8 mouse cellular contexts compared by ENCODE assay signal in the genomic region with DNA sequence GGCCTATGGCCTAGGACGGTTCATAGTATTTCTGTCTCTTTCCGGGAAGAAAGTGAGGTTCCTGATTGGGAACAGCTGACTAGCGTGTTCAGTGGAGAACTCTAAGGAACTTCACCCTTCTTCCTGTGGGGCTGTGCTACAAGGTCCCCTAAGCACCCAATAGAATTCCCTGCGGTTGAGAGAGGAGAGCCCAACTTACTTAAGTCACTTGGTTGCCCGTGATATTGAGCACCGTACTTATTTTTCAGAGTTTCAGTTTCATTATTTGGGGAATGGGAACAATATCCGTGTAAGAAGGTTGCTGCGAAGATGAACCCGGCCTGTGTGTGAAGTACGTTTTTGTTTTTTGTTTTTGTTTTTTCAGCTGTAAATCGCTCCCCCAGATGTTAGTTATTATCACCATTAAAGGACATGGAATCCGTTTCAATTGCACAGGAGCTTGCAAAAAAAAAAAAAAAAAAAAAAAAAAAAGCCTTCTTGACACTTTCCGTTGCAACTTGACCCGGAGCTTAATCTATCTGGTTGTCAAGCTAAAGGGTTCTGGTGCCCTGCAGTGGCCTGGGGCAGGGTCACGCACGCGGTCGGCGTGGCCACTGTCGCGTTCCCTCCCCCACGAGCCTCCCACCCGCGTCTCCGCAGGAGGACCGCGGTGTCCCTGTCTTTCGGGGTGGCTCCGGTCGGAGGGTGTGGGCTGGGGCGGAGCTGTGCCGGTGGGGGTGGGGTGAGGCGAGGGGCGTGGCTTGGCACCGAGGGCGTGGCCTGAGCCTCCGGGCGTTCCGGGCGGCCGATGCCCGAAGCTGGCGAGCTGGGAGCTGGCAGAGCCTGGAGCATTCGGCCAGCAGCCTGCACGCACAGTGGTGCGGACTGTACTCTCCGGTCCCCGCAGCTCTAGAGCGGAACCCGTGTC. TPM values are rescaled to one million over a fixed set of nuclear protein-coding genes. Genes with fewer than 3 reads are reported as not detected.
DNase-seq lines count a peak whose midpoint lies in the region; ATAC-seq lines count a peak whose summit lies in the region.

A gene (plus strand): TSS at position 751 of the 907 bp plus-strand sequence.

- peak within 1 kb of the TSS; percentile 49 for H3K9ac ChIP-seq in hindbrain, embryonic 15.5 days

- H3K79me2 ChIP-seq in macrophage (ENCODE audit: inconsistent target) = peaks cover 47% of the 10 kb centered on the region

- 4% methylated on average over 50 of the region's 50 CpGs for WGBS in hindbrain, embryonic 15.5 days
- 1% methylated on average over 48 of the region's 50 CpGs for WGBS in macrophage (ENCODE audit: missing documents)

- no peaks in the 10 kb centered on the region for H3K9me3 ChIP-seq in hindbrain, embryonic 15.5 days

- ATAC-seq in hindbrain, embryonic 15.5 days (ENCODE audit: low FRiP score, low read depth) = peak; percentile 85

- H3K27ac ChIP-seq in hindbrain, embryonic 15.5 days (replicated peaks) = no peak within 1 kb of the TSS
- peak within 1 kb of the TSS; percentile 82 for H3K27ac ChIP-seq in macrophage

- peak within 1 kb of the TSS; percentile 65 for H3K4me3 ChIP-seq in hindbrain, embryonic 15.5 days
- H3K4me3 ChIP-seq in macrophage (ENCODE audit: inconsistent target) = peak within 1 kb of the TSS; percentile 91

- peak; percentile 92 for DNase-seq in ZHBTc4 (ENCODE audit: low read depth, low spot score)
- peak; percentile 47 to 78 for DNase-seq in cerebellum, postnatal 4 days (ENCODE audit: low spot score in 2 of 2)
- peak; percentile 95 for DNase-seq in gastrocnemius, adult 18-20 months (ENCODE audit: low spot score)
- DNase-seq in left cerebral cortex, adult 18-20 months (ENCODE audit: low spot score in 2 of 2) = peak; percentile 65 to 70
- peak; percentile 72 for DNase-seq in retina, postnatal 7 days (ENCODE audit: low read depth, low spot score)
- DNase-seq in urinary bladder, adult 2 months (ENCODE audit: low spot score) = peak; percentile 96

- peaks cover 21% of the 10 kb centered on the region for H3K27me3 ChIP-seq in hindbrain, embryonic 15.5 days

- H3K4me2 ChIP-seq in hindbrain, embryonic 15.5 days = peak within 1 kb of the TSS; percentile 100

- no peaks in the 10 kb centered on the region for H3K36me3 ChIP-seq in hindbrain, embryonic 15.5 days
- H3K36me3 ChIP-seq in macrophage (ENCODE audit: inconsistent target) = no peaks in the 10 kb centered on the region

- H3K4me1 ChIP-seq in hindbrain, embryonic 15.5 days (replicated peaks) = peaks cover 18% of the 10 kb centered on the region

RNA-seq across cellular contexts. Expression of the gene that starts here (rescaled TPM):
- 10 to 100 TPM; 40.6 to 45.9 TPM for total RNA-seq in gastrocnemius, adult 18-20 months (2021)
- 2.5 and 2.6 TPM in 2 replicates for polyA plus RNA-seq in hindbrain, embryonic 15.5 days (2015; fragmentation: Nextera tagmentation; extraction: Ambion mirVana)
- 10 to 100 TPM; 13.3 to 15.4 TPM for total RNA-seq in left cerebral cortex, adult 18-20 months (2021)
- 100 to 1,000 TPM; 203 to 938 (median 276) TPM for total RNA-seq in macrophage (2018; cell fraction: chromatin; rRNA removed)
- 100 to 1,000 TPM in 8 of 26 experiments, 10 to 100 TPM in 18; 80.4 to 132 (median 93.2) TPM for total RNA-seq in macrophage (2018; cell fraction: cytosol; rRNA removed)
- total RNA-seq in macrophage (2018; cell fraction: nucleus; rRNA removed) = 100 to 1,000 TPM; 134 to 711 (median 191) TPM
- polyA plus RNA-seq in macrophage (2018) = 46.6 to 51.5 TPM (median 46.7 TPM) in 3 replicates
- 9.4 and 22.0 TPM in 2 replicates for polyA plus RNA-seq in urinary bladder, adult 2 months (2012; rRNA removed)
